Mouse (Mus musculus): Measurements from ENCODE around the gene Ugt2b35.
"Not testable (repeated sequence)": the region's sequence is repeated elsewhere in the genome, so short reads cannot be mapped to it uniquely, and the experiment has no call there.

Ugt2b35 gene

DNA sequence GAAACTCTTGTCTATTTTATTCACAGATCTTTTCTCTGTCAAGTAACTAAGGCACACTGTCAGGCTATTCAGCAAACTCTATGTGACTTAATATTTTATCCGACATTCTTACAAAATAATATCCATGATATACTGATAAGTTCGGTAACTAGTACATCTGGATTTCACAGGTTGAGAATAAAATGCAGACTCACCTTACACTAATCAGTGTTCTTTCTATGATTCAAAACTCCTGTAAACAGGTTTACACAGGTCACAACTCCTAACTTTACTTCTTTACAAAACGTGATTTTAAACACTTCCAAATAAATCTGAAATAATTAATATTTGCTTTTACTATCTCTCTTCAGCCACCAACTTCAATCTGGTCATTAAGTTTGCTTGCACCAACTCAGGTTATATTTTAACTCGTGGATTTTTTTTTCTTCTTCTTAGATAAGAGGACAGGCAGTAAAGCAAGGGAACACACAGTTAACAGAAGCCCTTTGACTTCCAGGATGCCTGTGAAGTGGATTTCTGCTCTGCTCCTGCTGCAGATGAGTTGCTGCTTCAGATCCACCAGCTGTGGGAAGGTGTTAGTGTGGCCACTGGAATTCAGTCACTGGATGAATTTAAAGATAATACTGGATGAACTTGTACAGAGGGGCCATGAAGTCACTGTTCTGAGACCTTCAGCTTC is at the start of gene Ugt2b35:
Ugt2b35 (plus strand) TSS at position 466 of the 679 bp plus-strand sequence.
- DNase-seq (ENCODE audit: inconsistent age in 2 of 2, low spot score in 1 of 2) = no peak

DNA sequence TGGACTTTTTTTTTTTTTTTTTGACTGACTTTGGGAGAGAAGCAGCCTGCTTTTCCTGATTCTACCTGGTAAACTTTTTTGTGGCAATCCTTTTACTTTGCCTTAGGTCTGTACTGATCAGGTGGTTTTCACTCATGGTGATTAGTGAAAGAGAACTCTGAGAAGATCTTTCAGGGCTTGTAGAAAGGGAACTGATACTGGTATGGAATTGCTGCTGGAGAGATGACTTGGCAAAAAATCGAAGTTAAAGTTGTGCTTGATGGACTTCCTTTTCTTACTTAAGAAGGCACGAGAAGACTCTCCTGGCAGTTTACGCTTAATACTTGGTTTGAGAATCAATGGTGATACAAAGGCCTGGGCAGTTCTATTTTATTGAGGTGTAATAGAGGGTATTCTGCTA is 40.2 kb upstream of the Ugt2b35 start:
- DNase-seq (ENCODE audit: inconsistent age in 2 of 2, low spot score in 1 of 2) = no peak

GRCm38 (mm10) chr5:86961587-86962358 is 38.9 kb upstream of the Ugt2b35 start:
- peak in 1 of 2 experiments; percentile 28 for DNase-seq (ENCODE audit: inconsistent age in 2 of 2, low spot score in 1 of 2)

GRCm38 (mm10) chr5:86962849-86963248 is 37.8 kb upstream of the Ugt2b35 start:
- not testable (repeated sequence) for DNase-seq (ENCODE audit: inconsistent age in 2 of 2, low spot score in 1 of 2)

DNA sequence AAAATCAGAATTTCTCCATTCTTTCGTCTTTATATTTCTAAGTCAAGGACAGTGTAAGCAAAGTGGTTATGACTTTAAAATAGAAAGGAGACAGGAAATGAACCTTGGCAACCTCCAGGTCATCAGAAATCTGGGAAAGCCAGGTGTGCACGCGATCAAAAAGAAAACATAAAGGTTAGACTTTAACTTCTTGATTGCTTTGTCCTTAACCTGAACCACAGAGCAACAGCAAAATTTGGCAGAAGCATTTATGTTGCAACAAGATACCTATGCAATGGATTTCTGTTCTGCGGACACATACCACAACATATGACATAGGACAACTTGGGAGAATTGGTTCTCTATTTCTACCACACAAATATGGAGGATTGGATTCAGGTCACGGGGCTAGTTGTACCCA is 33.4 kb upstream of the Ugt2b35 start:
- DNase-seq (ENCODE audit: inconsistent age in 2 of 2, low spot score in 1 of 2) = not testable (repeated sequence)

- DNase-seq (ENCODE audit: inconsistent age in 2 of 2, low spot score in 1 of 2) = no peak
Observed at GRCm38 (mm10) chr5:87004735-87005134, 4.1 kb downstream of the Ugt2b35 start.

DNA sequence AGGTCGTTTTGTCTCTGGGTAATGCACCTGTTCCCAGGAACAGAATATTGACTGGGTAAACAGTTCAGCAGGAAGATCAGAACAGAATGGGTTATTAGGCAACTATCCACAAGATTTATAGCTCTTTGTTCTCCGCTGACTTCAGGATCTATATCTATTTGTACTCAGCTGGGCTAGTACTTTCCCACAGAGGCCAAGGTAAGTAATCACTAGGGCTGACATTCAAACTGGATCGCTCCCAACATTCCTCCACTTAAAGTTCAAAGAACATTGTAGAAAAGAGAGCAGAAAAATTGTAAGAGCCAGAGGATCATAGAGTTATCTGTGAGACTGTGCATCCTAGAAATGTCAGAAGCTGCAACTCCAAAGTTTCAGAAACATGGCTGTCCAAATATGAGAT is 14.8 kb downstream of the Ugt2b35 start:
- no peak for DNase-seq (ENCODE audit: inconsistent age in 2 of 2, low spot score in 1 of 2)

DNA sequence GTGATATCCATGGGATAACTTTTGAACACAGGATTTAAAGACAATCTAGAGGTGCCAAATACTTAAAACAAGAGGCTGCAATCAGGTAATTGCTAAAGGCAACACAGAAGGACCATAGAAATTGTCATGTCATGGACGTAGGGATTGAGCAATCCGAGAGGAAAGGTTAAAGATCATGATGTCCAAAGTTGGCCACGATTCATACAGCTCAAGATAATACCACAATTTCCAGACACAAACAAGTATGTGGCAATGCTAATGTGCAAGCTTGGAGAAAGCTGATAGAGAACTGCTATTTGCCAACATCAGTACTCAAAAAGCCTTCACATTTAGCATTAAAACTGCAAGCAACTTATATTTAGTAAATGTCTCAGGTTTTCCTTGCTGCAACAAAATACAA is 26.7 kb downstream of the Ugt2b35 start:
- peak in 1 of 2 experiments; percentile 31 for DNase-seq (ENCODE audit: inconsistent age in 2 of 2, low spot score in 1 of 2)

- no peak for DNase-seq (ENCODE audit: inconsistent age in 2 of 2, low spot score in 1 of 2)
Observed at GRCm38 (mm10) chr5:87030624-87031023, 30.0 kb downstream of the Ugt2b35 start.
